Mouse (Mus musculus): ENCODE results near the gene Notch1.

GRCm38 (mm10) chr2:26508661-26509060, 7.8 kb downstream of the Notch1 start:
- no peak for TF ChIP-seq POLR2A (IDR thresholded peaks at IDR 0.05; ENCODE audit: control insufficient read depth in 1 of 2, insufficient read depth in 1 of 2, low read depth in 1 of 2, low read length in 2 of 2, poor library complexity in 1 of 2)
- TF ChIP-seq CHD2 (IDR thresholded peaks at IDR 0.05; ENCODE audit: low read length): no peak
- TF ChIP-seq CTCF (IDR thresholded peaks at IDR 0.05 in 2 of 3, conservative IDR thresholded peaks at IDR 0.05 in 1 of 3; ENCODE audit: control insufficient read depth in 1 of 3, insufficient read depth in 1 of 3, low read depth in 2 of 3, low read length in 3 of 3, poor library complexity in 1 of 3, severe bottlenecking in 1 of 3): no peak

Measured in MEL (cell line).